Mouse (Mus musculus) midbrain, embryonic 16.5 days (tissue): ENCODE measurements around the gene Kif1c. TPM values are rescaled to one million over a fixed set of nuclear protein-coding genes. Genes with fewer than 3 reads are reported as not detected.
"Not testable (repeated sequence)": the region's sequence is repeated elsewhere in the genome, so short reads cannot be mapped to it uniquely, and the experiment has no call there.

Source experiments
- ATAC-seq: fragments of 200-750 bp; cut with Nextera tagmentation; 2 replicates; pipeline ENCODE4 v1.8.0; 2017; ENCODE audit warnings: moderate TSS enrichment
- H3K27ac ChIP-seq: fragments of 300-500 bp; sonication (generic); 2 replicates; pipeline ENCODE4 v1.5.1; 2014; ENCODE audit warnings: mild to moderate bottlenecking, low read length, mixed read lengths
- H3K27me3 ChIP-seq: fragments of 300-500 bp; sonication (generic); 2 replicates; pipeline ENCODE4 v1.6.1; 2014; ENCODE audit warnings: low read depth, low read length, mixed read lengths; ENCODE audit not compliant: control insufficient read depth, insufficient read depth
- H3K36me3 ChIP-seq: fragments of 300-500 bp; sonication (generic); 2 replicates; pipeline ENCODE4 v1.6.1; 2014; ENCODE audit warnings: mild to moderate bottlenecking, low read length, moderate library complexity, mixed read lengths; ENCODE audit not compliant: control insufficient read depth, insufficient read depth
- H3K4me1 ChIP-seq: fragments of 300-500 bp; sonication (generic); 2 replicates; pipeline ENCODE4 v1.6.1; 2014; ENCODE audit warnings: mild to moderate bottlenecking, low read length, mixed read lengths; ENCODE audit not compliant: control insufficient read depth, insufficient read depth
- H3K4me2 ChIP-seq: fragments of 300-500 bp; sonication (generic); 2 replicates; pipeline ENCODE4 v1.6.1; 2014; ENCODE audit warnings: mild to moderate bottlenecking, low read length, mixed read lengths
- H3K4me3 ChIP-seq: fragments of 300-500 bp; sonication (generic); 2 replicates; pipeline ENCODE4 v1.5.1; 2014; ENCODE audit warnings: low read depth, mild to moderate bottlenecking, low read length, moderate library complexity, mixed read lengths
- H3K9ac ChIP-seq: fragments of 300-500 bp; sonication (generic); 2 replicates; pipeline ENCODE4 v1.6.1; 2014; ENCODE audit warnings: low read depth, low read length, mixed read lengths
- H3K9me3 ChIP-seq: fragments of 300-500 bp; sonication (generic); replicated peaks from 2 replicates; pipeline ENCODE4 v1.6.1; 2014; ENCODE audit warnings: mild to moderate bottlenecking, low read length, mixed read lengths; ENCODE audit not compliant: control insufficient read depth, poor library complexity, severe bottlenecking
- WGBS: fragments of 180-500 bp; shearing (Covaris S2); extraction: QIAGEN DNeasy Blood & Tissue Kit; methylation state at CpG from one replicate; pipeline ENCODE4 v1.1.7; 2014; 5-methylcytosine and 5-hydroxymethylcytosine counted together
- microRNA-seq: library from miRNA; unstranded; fragments of <30 nt; microRNA quantifications from one replicate; pipeline ENCODE4, GENCODE M21; 2017
- polyA plus RNA-seq: library from polyadenylated mRNA; unstranded; fragments of >200 nt; fragmentation: Nextera tagmentation; extraction: Ambion mirVana; gene quantifications from 2 replicates; pipeline ENCODE4 v1.2.1, GENCODE M21; 2015

Kif1c gene
- polyA plus RNA-seq, 1 experiment from 2014 or later, result 1.3 TPM

DNA sequence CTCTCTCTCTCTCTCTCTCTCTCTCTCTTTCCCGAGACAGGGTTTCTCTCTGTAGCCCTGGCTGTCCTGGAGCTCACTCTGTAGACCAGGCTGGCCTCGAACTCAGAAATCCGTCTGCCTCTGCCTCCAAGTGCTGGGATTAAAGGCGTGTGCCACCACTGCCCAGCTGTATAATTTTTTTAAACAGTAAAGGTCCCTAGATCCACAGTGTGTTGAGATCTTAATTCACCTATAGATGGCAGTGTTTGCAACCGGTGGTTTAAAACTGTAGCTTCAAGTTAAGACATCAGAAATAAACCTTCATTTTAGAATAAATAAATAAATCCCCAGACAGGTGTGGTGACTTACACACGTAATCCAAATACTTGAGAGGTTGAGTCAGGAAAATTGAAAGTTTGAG, 77.7 kb downstream of the Kif1c start:
- not testable (repeated sequence) for H3K4me3 ChIP-seq, ATAC-seq, H3K4me1 ChIP-seq, H3K4me2 ChIP-seq, H3K9ac ChIP-seq, H3K27me3 ChIP-seq, H3K36me3 ChIP-seq, H3K9me3 ChIP-seq, H3K27ac ChIP-seq
- 26% methylated on average over 6 of the region's 6 CpGs for WGBS

Small RNA genes within 50 kb of the gene (microRNA-seq; reads per million reads assigned to microRNA genes)
- gene Gm22760, result not detected
- not detected for gene Mir6925

Other genes starting within 250 kb of the Kif1c start
- gene Med11, start 248.6 kb upstream of the Kif1c start, polyA plus RNA-seq, result 44.1 and 45.9 TPM in 2 replicates
- 0.35 and 0.49 TPM in 2 replicates for gene Zmynd15, start 241.1 kb upstream of the Kif1c start, polyA plus RNA-seq
- gene Cxcl16, start 240.6 kb upstream of the Kif1c start, polyA plus RNA-seq, result 1.7 and 2.6 TPM in 2 replicates
- gene Tm4sf5, start 195.3 kb upstream of the Kif1c start, polyA plus RNA-seq, result 6.1 and 6.2 TPM in 2 replicates
- 0.45 TPM in 1 of 2 replicates, not detected in the other for gene Vmo1, start 185.9 kb upstream of the Kif1c start, polyA plus RNA-seq
- gene Gltpd2, start 181.4 kb upstream of the Kif1c start, polyA plus RNA-seq, result 0.29 TPM in 1 of 2 replicates, not detected in the other
- 719 and 737 TPM in 2 replicates for gene Psmb6, start 175.2 kb upstream of the Kif1c start, polyA plus RNA-seq
- not detected in 2 replicates for gene Gm40193, start 167.6 kb upstream of the Kif1c start, polyA plus RNA-seq
- gene Pld2, start 160.5 kb upstream of the Kif1c start, polyA plus RNA-seq, result 17.9 and 19.6 TPM in 2 replicates
- 16.7 and 18.2 TPM in 2 replicates for gene Mink1, start 137.7 kb upstream of the Kif1c start, polyA plus RNA-seq
- gene 4930544D05Rik, start 84.7 kb upstream of the Kif1c start, polyA plus RNA-seq, result not detected in 2 replicates
- not detected in 2 replicates for gene Chrne, start 81.3 kb upstream of the Kif1c start, polyA plus RNA-seq
- gene Gp1ba, start 61.4 kb upstream of the Kif1c start, polyA plus RNA-seq, result 0.12 and 0.21 TPM in 2 replicates
- gene Rnf167, start 53.3 kb upstream of the Kif1c start, polyA plus RNA-seq, result 105 TPM in 2 replicates
- 171 and 174 TPM in 2 replicates for gene Slc25a11, start 53.1 kb upstream of the Kif1c start, polyA plus RNA-seq
- 617 and 632 TPM in 2 replicates for gene Pfn1, start 45.9 kb upstream of the Kif1c start, polyA plus RNA-seq
- 6.0 and 8.1 TPM in 2 replicates for gene Eno3, start 43.3 kb upstream of the Kif1c start, polyA plus RNA-seq
- gene Spag7, start 31.1 kb upstream of the Kif1c start, polyA plus RNA-seq, result 151 and 157 TPM in 2 replicates
- gene Camta2, start 12.4 kb upstream of the Kif1c start, polyA plus RNA-seq, result 22.1 and 22.4 TPM in 2 replicates
- gene Inca1, start 393 bp upstream of the Kif1c start, polyA plus RNA-seq, result 1.2 and 1.5 TPM in 2 replicates
- gene Zfp3, start 63.7 kb downstream of the Kif1c start, polyA plus RNA-seq, result 14.6 and 17.4 TPM in 2 replicates
- not detected in 2 replicates for gene Scimp, start 112.0 kb downstream of the Kif1c start, polyA plus RNA-seq
- gene Rabep1, start 144.2 kb downstream of the Kif1c start, polyA plus RNA-seq, result 88.6 and 91.0 TPM in 2 replicates